In genomic region chr4:32279842-32280241, GRCm38 (mm10) we compare ENCODE assay signal across 11 mouse cellular contexts. TPM values are rescaled to one million over a fixed set of nuclear protein-coding genes. Genes with fewer than 3 reads are reported as not detected.
DNase-seq lines count a peak whose midpoint lies in the region; ATAC-seq lines count a peak whose summit lies in the region.
"Had no signal": no experiment of that assay in that cellular context is flagged by ENCODE, and none has a peak within 500 bp of the region (broad histone marks: within the 10 kb centered on the region; RNA-seq: fewer than 3 reads in every experiment).

No protein-coding gene starts in this region.

- no peaks in the 10 kb centered on the region for H3K36me3 ChIP-seq in forebrain, embryonic 13.5 days (ENCODE audit: poor library complexity, severe bottlenecking)
- H3K36me3 ChIP-seq in forebrain, embryonic 16.5 days (ENCODE audit: control insufficient read depth, insufficient read depth): no peaks in the 10 kb centered on the region
- H3K36me3 ChIP-seq in lung, embryonic 16.5 days (ENCODE audit: control insufficient read depth, insufficient read depth, low read length): no peaks in the 10 kb centered on the region
- no peaks in the 10 kb centered on the region for H3K36me3 ChIP-seq in embryonic facial prominence, embryonic 11.5 days (replicated peaks; ENCODE audit: control insufficient read depth, insufficient read depth, low read depth, low read length)
- H3K36me3 ChIP-seq in hindbrain, embryonic 16.5 days (ENCODE audit: control insufficient read depth, insufficient read depth, low read length): no peaks in the 10 kb centered on the region

- no peak overlapping the region for H3K4me3 ChIP-seq in forebrain, embryonic 13.5 days
- H3K4me3 ChIP-seq in forebrain, embryonic 16.5 days (replicated peaks; ENCODE audit: low read length): no peak overlapping the region
- no peak overlapping the region for H3K4me3 ChIP-seq in lung, embryonic 16.5 days (ENCODE audit: low read length)
- no peak overlapping the region for H3K4me3 ChIP-seq in embryonic facial prominence, embryonic 11.5 days (ENCODE audit: low read depth, low read length)
- no peak overlapping the region for H3K4me3 ChIP-seq in hindbrain, embryonic 16.5 days (ENCODE audit: low read length)

- H3K4me1 ChIP-seq in forebrain, embryonic 13.5 days: peaks cover 13% of the 10 kb centered on the region
- peaks cover 11% of the 10 kb centered on the region for H3K4me1 ChIP-seq in forebrain, embryonic 16.5 days (replicated peaks; ENCODE audit: control insufficient read depth, insufficient read depth, low read length)
- peaks cover 5% of the 10 kb centered on the region for H3K4me1 ChIP-seq in lung, embryonic 16.5 days (replicated peaks; ENCODE audit: control insufficient read depth, insufficient read depth, low read length)
- H3K4me1 ChIP-seq in embryonic facial prominence, embryonic 11.5 days (ENCODE audit: control insufficient read depth, insufficient read depth, low read length): no peaks in the 10 kb centered on the region
- H3K4me1 ChIP-seq in hindbrain, embryonic 16.5 days (ENCODE audit: control insufficient read depth, insufficient read depth, low read depth, low read length): peaks cover 3% of the 10 kb centered on the region

- H3K27me3 ChIP-seq in forebrain, embryonic 13.5 days: no peaks in the 10 kb centered on the region
- no peaks in the 10 kb centered on the region for H3K27me3 ChIP-seq in forebrain, embryonic 16.5 days (replicated peaks; ENCODE audit: control insufficient read depth, insufficient read depth, low read length)
- H3K27me3 ChIP-seq in lung, embryonic 16.5 days (ENCODE audit: control insufficient read depth, insufficient read depth, low read depth, low read length): no peaks in the 10 kb centered on the region
- H3K27me3 ChIP-seq in embryonic facial prominence, embryonic 11.5 days (ENCODE audit: control insufficient read depth, insufficient read depth, low read length): no peaks in the 10 kb centered on the region
- H3K27me3 ChIP-seq in hindbrain, embryonic 16.5 days (replicated peaks; ENCODE audit: control insufficient read depth, insufficient read depth, low read length): no peaks in the 10 kb centered on the region

- H3K27ac ChIP-seq in forebrain, embryonic 13.5 days: no peak overlapping the region
- H3K27ac ChIP-seq in forebrain, embryonic 16.5 days (ENCODE audit: low read length): no peak overlapping the region
- H3K27ac ChIP-seq in lung, embryonic 16.5 days (ENCODE audit: low read length): 0 out of 2 replicates have a peak overlapping the region, but pooled peaks have one; percentile 16
- peak overlapping the region; percentile 28; the same call in 1 of the 2 replicates for H3K27ac ChIP-seq in embryonic facial prominence, embryonic 11.5 days (replicated peaks; ENCODE audit: low read depth, low read length)
- no peak overlapping the region for H3K27ac ChIP-seq in hindbrain, embryonic 16.5 days (ENCODE audit: low read depth, low read length)
- H3K27ac ChIP-seq: kidney, postnatal 0 days had no signal

- H3K4me2 ChIP-seq in forebrain, embryonic 13.5 days: no peak overlapping the region
- H3K4me2 ChIP-seq in forebrain, embryonic 16.5 days (ENCODE audit: low read length): no peak overlapping the region
- H3K4me2 ChIP-seq in lung, embryonic 16.5 days (ENCODE audit: low read depth, low read length): no peak overlapping the region
- no peak overlapping the region for H3K4me2 ChIP-seq in embryonic facial prominence, embryonic 11.5 days (ENCODE audit: low read depth, low read length)
- no peak overlapping the region for H3K4me2 ChIP-seq in hindbrain, embryonic 16.5 days (ENCODE audit: low read length)

- ATAC-seq in forebrain, embryonic 13.5 days: peak; percentile 28; the same call in 1 of the 2 replicates
- no peak for ATAC-seq in forebrain, embryonic 16.5 days
- ATAC-seq in lung, embryonic 16.5 days (ENCODE audit: low read depth): no peak
- peak; percentile 30; the same call in 1 of the 2 replicates for ATAC-seq in embryonic facial prominence, embryonic 11.5 days (replicated peaks; ENCODE audit: insufficient number of reproducible peaks, low FRiP score, low TSS enrichment, low read depth)
- ATAC-seq in hindbrain, embryonic 16.5 days: peak; percentile 55
- no peak for ATAC-seq in CD4-positive, CD25-positive, alpha-beta regulatory T cell, adult 4 months

- DNase-seq in lung, postnatal 4 days: no peak
- DNase-seq in embryonic facial prominence, embryonic 11.5 days (ENCODE audit: low spot score): peak; percentile 22
- no peak for DNase-seq in embryo, embryonic 10 days (ENCODE audit: low spot score)
- DNase-seq: cerebellum, adult 9-11 months; heart, postnatal 36 days had no signal

- WGBS in forebrain, embryonic 13.5 days: 95% methylated on average over 1 of the region's 1 CpGs
- WGBS in forebrain, embryonic 16.5 days: 89% methylated on average over 1 of the region's 1 CpGs
- WGBS in lung, embryonic 16.5 days: 76% methylated on average over 1 of the region's 1 CpGs
- WGBS in embryonic facial prominence, embryonic 11.5 days: 54% methylated on average over 1 of the region's 1 CpGs
- 100% methylated on average over 1 of the region's 1 CpGs for WGBS in hindbrain, embryonic 16.5 days

- no peak overlapping the region for H3K9ac ChIP-seq in forebrain, embryonic 13.5 days
- no peak overlapping the region for H3K9ac ChIP-seq in forebrain, embryonic 16.5 days (replicated peaks; ENCODE audit: low read depth, low read length)
- H3K9ac ChIP-seq in lung, embryonic 16.5 days (ENCODE audit: low read length): no peak overlapping the region
- no peak overlapping the region for H3K9ac ChIP-seq in embryonic facial prominence, embryonic 11.5 days (replicated peaks; ENCODE audit: low read length)
- no peak overlapping the region for H3K9ac ChIP-seq in hindbrain, embryonic 16.5 days (ENCODE audit: low read depth, low read length)

- H3K9me3 ChIP-seq in forebrain, embryonic 13.5 days (replicated peaks): no peaks in the 10 kb centered on the region
- H3K9me3 ChIP-seq in forebrain, embryonic 16.5 days (ENCODE audit: control insufficient read depth, low read length): no peaks in the 10 kb centered on the region
- no peaks in the 10 kb centered on the region for H3K9me3 ChIP-seq in lung, embryonic 16.5 days (ENCODE audit: control insufficient read depth, low read length)
- no peaks in the 10 kb centered on the region for H3K9me3 ChIP-seq in embryonic facial prominence, embryonic 11.5 days (replicated peaks; ENCODE audit: control insufficient read depth, low read length)
- no peaks in the 10 kb centered on the region for H3K9me3 ChIP-seq in hindbrain, embryonic 16.5 days (ENCODE audit: control insufficient read depth, low read length)

RNA-seq across cellular contexts. Expression of gene Bach2, which starts 41.2 kb away (rescaled TPM):
- polyA plus RNA-seq in forebrain, embryonic 13.5 days (2015; fragmentation: Nextera tagmentation; extraction: Ambion mirVana): 26.2 and 31.6 TPM in 2 replicates
- polyA plus RNA-seq in forebrain, embryonic 16.5 days (2015; fragmentation: Nextera tagmentation; extraction: Ambion mirVana): 32.7 and 33.3 TPM in 2 replicates
- 6.7 and 7.7 TPM in 2 replicates for polyA plus RNA-seq in lung, embryonic 16.5 days (2015; fragmentation: Nextera tagmentation; extraction: Ambion mirVana)
- polyA plus RNA-seq in embryonic facial prominence, embryonic 11.5 days (2014; fragmentation: Nextera tagmentation; extraction: Ambion mirVana): 11.0 and 11.5 TPM in 2 replicates
- polyA plus RNA-seq in hindbrain, embryonic 16.5 days (2015; fragmentation: Nextera tagmentation; extraction: Ambion mirVana): 19.1 and 20.4 TPM in 2 replicates
- polyA plus RNA-seq in CD4-positive, CD25-positive, alpha-beta regulatory T cell, adult 4 months (2017; shearing (Covaris generic)): 10 to 100 TPM; 21.5 to 23.6 TPM

Comparison
In these comparisons a context has a peak if more than half of its experiments do, and no peak if none do; other contexts are left out.
1. ATAC-seq: peak in forebrain, embryonic 13.5 days (single experiment), embryonic facial prominence, embryonic 11.5 days (single experiment) and hindbrain, embryonic 16.5 days (single experiment); none in forebrain, embryonic 16.5 days (single experiment), lung, embryonic 16.5 days (single experiment) and CD4-positive, CD25-positive, alpha-beta regulatory T cell, adult 4 months (single experiment).
2. H3K27ac ChIP-seq: peak in lung, embryonic 16.5 days (single experiment) and embryonic facial prominence, embryonic 11.5 days (single experiment); none in forebrain, embryonic 13.5 days (single experiment), forebrain, embryonic 16.5 days (single experiment) and hindbrain, embryonic 16.5 days (single experiment).